Mouse (Mus musculus): ENCODE results near the gene Shmt2.

DNA sequence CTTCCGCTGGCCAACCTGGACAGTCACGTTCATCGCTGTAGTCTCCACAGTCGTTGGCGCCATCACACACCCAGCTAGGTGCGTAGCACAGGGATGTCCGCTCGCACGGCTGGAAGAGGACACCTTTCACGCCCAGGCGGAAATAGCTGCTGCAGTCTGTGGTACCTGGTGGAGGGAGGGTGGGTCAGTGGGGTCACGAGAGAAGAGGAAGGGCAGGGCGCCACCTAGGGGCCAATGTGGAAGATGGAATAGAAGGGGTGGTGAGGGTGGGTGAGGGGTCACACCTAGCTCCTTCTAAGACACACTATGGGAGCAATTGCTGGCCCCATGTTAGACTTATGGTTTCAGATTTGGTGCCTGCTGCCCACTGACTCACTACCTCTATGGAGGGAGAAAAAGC lies 35.2 kb upstream of the Shmt2 start:
- TF ChIP-seq TCF12 (IDR thresholded peaks at IDR 0.05; ENCODE audit: insufficient read depth, poor library complexity, severe bottlenecking) (no peak), CEBPB (IDR thresholded peaks at IDR 0.05; ENCODE audit: insufficient read depth, poor library complexity, severe bottlenecking) (no peak), POLR2AphosphoS2 (IDR thresholded peaks at IDR 0.05; ENCODE audit: insufficient read length, low read depth) (peak; percentile 21), MYOD1 (IDR thresholded peaks at IDR 0.05; ENCODE audit: control insufficient read depth in 1 of 3, insufficient read length in 2 of 3, low read depth in 2 of 3) (no peak), POLR2A (IDR thresholded peaks at IDR 0.05; ENCODE audit: insufficient read length, low read depth) (no peak)
